Mouse (Mus musculus) layer of hippocampus, adult 11-12 months (tissue): ENCODE data around the gene Dnaaf1.

Experiments used
- DNase-seq: peaks from one replicate; pipeline ENCODE4 v3.0.0; 2022; ENCODE audit warnings: low spot score

The Dnaaf1 gene

DNA sequence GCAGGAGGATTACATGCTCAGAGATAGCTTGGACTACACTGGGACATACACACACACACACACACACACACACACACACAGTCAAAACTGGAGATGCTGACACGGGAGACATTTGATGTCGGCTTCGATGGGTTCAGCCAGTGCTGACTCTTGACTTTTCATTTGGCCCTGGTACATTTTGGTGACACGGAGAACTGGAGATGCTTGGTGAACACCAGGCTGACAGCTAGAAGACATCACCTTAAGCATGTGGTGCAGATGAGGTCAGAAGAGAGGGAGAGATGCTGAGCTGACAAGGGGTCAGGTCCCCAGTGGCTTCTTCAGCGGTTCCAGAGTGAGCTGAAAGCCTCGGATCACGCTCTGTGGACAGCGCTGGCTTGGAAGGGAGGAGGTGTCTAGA is 48.0 kb downstream of the Dnaaf1 start:
- DNase-seq, result no peak

DNA sequence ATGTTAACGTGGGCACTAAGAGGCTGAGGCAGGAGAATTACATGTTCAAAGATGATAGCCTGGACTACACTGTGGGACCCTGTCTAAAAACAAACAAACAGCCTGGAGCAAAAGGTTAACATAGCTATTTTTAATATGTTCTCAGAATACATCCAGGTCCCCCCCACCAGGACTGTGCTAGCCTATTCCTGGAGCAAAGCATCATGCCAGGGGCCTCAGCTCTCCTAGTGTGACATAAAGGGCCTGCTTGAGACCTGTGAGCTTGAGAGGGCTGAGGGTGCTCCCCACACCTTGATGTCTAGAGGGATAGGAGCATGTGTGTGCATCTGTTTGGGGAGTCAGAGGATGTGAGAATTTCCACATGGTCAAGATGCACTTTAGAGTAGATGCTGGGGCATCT is 48.7 kb downstream of the Dnaaf1 start:
- DNase-seq, result no peak

DNA sequence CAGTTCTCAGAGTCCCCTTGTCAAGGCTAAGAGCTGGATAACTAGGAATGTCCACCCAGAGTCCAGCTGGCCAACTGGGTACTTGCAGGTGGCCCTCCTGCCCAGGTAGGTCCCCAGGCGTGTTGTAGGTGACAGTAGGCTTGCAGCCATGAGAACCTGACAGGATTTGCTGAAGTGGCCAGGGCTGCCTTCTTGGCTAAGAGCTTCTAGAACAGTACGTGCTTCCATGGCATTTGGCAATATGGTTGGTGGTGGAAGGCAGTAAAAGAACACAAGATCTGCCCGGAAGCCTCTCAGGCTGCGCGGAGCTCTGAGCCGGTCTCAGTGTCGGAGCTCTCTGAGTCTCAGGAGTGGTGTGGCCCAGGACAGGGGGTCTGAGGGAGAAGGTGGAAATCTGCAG is 49.9 kb downstream of the Dnaaf1 start:
- no peak for DNase-seq

DNA sequence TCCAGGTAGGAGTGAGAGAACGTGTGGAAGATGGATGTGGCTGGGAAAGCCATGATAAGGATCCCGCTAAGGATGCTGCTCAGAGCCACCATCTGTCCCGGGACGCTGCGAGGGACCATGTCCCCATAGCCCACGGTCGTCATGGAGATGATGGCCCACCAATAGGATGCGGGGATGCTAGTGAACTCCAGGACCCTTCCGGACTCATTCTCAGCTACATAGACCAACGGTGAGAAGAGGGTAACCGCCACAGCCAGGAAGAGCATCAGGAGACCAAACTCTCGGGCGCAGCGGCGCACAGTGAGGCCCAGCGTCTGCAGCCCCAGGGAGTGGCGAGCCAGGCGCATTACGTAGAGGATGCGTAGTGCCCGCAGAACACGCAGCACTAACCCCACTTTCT is 50.8 kb downstream of the Dnaaf1 start:
- no peak for DNase-seq

DNA sequence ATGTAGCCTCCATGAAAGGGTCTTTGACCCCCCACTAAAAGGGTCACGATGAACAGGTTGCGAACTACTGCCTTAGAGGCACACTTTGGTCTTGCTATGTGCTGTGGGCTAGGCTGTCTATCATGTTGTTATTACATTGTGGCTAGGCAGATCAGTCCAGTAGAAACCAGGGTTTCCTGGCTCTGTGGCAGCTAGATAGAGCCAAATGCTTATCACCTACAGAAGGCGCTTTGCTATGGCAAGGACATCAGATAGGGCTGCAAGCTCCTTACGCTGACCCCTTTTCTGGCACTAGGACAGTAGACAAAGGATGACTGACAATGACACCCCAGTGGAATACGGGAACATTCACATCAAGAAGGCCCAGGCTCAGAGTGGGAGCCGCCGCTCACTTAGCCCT is 52.2 kb downstream of the Dnaaf1 start:
- DNase-seq, result no peak

DNA sequence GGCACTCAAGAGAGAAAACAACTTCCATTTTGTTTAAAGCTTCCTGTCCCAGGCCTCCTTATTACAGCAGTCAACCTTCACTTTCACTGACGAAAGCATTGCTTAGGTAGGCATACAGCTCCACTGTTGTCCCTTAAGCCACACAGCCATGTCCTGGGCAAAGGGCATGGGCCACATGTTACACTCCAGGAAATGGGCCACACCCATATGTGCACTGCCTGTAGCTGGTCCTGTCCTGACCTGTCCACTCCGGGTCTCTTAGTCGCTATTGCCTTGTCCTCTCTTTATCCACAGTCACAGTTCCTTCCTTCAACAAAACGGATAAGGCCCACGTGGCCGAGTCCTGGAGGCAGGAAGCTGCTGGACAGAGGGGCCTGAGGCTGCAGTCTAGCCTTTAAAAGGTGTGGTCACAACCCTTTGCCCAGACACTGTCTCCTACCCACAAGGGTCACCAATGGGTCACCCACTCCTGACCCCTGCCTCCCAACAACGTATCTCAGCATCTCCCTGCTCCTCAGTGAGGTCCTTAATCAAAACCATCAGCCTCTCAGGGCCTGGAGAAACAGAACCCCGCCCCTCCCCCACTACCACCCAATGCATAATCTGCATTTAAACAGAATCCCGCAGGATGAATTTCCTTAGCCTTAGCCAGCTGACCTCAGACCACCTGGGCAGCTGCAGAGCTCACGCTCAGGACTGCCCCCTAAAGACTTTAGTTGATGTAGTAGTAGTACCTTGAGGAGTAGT is 52.8 kb downstream of the Dnaaf1 start:
- DNase-seq, result no peak

DNA sequence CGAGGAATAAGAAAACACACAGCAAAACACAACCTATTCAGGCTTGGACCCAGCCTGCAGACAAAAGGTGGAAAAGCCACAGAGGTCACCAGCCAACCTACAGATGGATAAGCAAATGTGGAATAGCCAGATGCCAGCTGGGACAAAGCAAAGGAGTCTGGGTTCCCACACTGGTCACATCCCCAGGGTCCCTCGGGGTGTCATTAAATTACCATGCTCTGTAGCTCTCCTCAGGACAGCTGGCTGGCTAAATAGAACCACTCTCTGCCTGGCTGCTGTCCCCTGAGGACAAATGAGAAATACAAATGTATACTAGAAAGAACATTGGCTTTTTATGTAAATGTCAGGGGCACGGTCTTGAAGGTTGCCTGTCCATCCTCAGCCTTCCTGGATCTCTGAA is 55.8 kb downstream of the Dnaaf1 start:
- no peak for DNase-seq

GRCm38 (mm10) chr8:119632246-119632645 is 57.2 kb downstream of the Dnaaf1 start:
- DNase-seq, result no peak

- DNase-seq, result no peak
Observed at GRCm38 (mm10) chr8:119632909-119633308, 57.9 kb downstream of the Dnaaf1 start.

DNA sequence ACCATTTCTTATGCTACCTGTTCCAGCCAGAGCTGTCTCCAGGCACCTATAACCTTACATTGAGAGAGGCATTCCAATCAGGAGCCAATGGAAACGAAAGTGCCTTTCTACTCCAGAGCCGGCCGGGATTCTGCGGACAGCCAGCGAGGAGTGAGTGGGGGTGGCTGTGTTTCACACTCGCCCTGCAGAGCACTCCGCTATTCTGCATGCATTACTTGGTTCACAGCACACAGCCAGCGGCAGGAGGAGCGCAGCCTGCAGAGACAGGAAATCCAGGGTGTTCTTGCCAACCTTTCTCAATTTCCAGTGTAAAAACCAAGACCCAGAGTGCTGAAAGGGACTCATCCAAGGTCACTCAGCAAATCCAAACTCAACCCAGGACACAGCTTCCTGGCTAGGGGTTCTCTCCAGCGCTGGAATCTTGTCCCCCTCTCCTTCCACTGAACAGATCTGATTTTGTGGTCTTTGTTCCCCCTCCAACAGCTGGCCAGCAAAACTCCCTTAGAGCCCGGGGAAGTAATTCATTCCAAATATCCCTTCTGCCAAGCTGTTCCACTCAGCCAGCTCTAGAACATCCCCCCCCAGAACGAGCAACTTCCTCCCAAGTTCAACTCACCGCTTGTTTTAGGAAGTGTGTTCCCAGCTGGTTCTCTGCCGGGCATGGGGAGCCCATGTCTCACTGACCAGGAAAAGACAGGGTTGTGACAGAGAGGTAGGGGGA is 59.7 kb downstream of the Dnaaf1 start:
- no peak for DNase-seq

DNA sequence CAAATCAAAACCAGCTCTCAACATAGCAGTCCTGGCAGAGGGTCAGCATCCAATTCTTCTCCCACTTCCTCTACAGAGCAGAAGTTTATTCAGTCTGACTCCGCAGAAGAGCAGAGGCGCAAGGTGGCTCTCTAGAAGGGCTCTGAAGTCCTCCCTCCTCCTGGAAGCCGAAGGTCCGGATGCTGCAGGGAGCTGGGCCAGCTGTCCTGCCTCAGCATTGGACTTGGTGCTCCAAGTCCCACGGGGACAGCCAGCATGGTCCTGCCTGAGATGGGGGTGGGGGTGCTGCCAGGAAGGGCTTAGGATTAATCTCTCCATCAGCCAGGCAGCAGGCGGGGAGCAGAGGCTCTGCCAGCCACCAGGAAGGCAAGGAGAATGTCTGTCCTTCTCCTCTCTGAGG is 60.3 kb downstream of the Dnaaf1 start, which contains the start of gene Kcng4:
TSS of gene Kcng4 (minus strand) at position 303 of the 400 bp plus-strand sequence.
- no peak for DNase-seq

- no peak for DNase-seq
Observed at GRCm38 (mm10) chr8:119635958-119636357, 60.9 kb downstream of the Dnaaf1 start.

DNA sequence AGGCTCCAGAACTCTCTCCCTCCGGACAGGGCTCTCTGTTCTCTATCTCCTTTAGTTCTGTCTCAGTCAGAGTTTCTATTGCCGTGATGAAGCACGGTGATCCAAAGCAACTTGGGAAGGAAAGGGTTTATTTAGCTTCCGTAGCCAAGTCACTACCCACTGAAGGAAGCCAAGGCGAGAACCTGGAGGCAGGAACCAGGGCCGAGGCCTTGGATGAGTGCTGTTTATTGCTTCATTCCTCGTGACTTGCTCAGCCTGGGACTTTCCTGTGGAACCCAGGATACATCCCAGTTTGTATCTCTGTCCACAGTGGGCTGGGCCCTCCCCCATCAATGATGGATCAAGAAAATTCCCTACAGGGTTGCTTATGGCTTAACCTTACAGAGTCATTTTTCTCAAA is 61.7 kb downstream of the Dnaaf1 start:
- no peak for DNase-seq

DNA sequence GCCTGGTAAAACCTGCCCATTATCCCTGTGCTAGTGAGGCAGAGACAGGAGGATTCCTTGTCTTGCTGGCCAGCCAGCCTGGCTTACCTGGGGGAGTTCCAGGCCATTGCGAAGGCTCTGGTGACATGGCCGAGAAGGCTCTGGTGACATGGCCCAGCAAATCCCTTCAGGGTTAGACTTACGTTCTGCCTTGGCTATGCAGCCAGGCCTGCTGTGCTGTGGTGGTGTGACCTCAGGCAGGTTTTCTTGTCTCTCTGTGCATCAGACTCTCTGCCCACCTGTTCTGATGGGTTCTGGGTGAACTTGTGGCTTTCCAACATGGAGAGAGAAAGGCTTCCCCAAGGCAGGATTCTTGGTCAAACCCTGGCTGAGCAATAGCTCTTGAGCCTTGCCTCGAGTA is 62.3 kb downstream of the Dnaaf1 start:
- DNase-seq, result no peak

GRCm38 (mm10) chr8:119638261-119638660 is 63.2 kb downstream of the Dnaaf1 start:
- no peak for DNase-seq

DNA sequence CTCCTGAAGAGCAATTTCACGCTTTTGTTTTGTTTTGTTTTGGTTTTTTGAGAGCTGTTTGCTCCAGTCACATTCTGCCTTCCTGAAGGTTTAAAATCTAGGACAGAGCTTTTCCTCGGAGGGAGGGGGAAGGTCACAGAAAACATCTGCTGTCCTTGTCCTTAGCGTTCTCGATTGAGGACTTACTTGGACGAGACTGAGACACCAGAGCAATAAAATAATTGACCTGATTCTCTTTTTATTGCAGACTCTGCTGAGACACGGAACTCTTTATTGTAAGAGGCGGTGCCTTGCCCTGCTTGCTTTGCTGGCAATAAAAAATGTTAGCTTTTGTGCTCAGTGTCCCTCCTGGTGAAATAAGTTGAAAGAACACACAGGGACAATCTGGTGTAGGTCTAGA is 64.8 kb downstream of the Dnaaf1 start:
- DNase-seq, result no peak

DNA sequence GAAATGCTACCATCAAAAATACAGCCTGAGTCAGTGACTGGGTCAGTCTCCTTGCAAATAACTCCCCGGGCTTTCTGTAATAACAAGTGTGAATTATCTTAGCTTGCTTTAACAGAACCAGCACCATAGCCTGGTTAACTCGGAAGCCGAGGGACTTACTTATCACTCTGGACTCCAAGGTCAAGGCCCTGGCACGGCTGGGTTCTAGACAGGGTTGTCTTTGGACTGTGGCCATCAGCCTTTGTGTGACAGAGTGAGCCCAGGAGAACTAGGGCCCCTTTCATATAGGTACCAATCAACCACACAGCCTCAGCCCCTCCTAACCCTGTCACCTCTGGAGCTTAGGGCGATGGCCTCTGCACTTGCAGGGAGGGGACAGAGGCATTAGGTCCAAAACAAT is 66.0 kb downstream of the Dnaaf1 start:
- DNase-seq, result no peak

DNA sequence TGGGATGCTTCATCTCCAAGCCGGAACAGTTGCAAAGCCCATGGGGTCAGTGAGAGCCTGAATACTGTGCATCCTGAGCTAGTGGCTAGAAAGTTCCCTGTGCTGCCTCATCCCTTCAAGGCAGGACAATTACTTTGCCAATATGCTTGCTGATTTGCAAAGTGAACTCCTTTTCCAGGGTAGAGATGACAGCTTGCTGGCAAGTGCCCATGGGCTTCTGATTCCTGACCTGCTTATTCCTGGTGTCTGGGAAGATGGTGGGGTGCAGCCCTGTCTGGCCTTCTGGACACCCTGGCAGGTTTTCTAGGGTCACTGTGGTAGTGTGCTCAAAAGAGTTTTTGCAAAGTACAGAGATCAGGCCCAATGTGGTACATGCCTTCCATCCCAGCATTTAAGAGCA is 67.9 kb downstream of the Dnaaf1 start:
- DNase-seq, result no peak

- DNase-seq, result no peak
Observed at GRCm38 (mm10) chr8:119644429-119644960, 69.5 kb downstream of the Dnaaf1 start.

- no peak for DNase-seq
Observed at GRCm38 (mm10) chr8:119644981-119645597, 70.1 kb downstream of the Dnaaf1 start.

DNA sequence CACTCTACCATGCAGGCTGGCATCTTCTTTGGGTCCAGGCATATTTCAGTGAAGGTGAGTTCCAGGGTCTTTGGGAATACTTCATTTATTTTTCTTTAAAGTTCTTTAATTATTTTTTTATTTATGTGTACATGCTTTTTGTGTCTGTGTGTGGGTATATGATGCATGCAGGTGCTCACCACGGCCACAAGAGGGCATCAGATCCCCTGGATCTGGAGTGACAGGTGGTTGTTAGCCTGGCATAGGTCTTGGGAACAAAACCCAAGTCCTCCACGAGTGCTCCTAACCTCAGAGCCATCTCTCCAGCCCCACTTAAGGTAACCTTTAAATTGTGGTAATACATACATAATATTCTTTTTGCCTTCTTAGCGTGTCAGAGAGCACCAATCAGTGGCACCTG is 71.2 kb downstream of the Dnaaf1 start:
- DNase-seq, result no peak

DNA sequence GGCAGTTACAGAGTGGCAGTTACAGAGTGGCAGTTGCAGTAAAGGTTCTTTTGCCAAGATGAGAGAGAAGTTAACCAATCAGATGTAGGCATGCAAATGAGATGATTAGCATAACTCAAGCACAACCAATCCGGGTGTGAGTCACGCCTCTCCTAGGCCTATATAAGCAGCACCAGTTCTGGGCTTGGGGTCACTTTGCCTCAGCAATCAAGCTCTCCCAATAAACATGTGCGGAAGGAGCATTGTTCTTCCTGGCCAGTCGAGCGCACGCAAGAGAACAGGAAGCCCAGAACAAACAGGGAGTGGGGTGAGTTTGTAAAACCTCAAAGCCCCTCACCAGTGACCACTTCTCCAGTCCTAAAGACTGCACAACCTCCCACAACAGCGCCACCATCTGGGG is 71.8 kb downstream of the Dnaaf1 start:
- DNase-seq, result no peak
